ENCODE assay signal across 34 mouse cellular contexts in the genomic region with DNA sequence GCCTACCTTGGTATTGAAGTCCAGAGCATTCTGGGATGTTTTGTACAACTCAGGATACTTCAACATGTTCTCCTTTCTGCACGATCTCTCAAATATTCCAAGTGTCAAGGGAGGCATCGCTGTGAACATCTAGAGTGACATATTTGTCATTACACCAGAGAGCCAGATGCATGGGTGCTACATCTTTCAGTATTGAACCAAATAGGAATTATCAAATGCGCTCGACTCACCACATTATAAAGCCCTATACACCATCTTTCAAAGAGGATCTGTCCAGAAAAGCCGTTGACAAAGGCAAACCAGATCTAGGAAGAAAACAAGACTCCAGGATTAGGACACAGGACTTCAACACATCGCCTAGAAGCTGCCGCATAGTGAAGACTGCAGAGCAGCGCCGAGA. TPM values are rescaled to one million over a fixed set of nuclear protein-coding genes. Genes with fewer than 3 reads are reported as not detected.
"Had no signal": no experiment of that assay in that cellular context is flagged by ENCODE, and none has a peak within 500 bp of the region (broad histone marks: within the 10 kb centered on the region; RNA-seq: fewer than 3 reads in every experiment).

No protein-coding gene starts in this region.

- H3K27ac ChIP-seq: left cerebral cortex, adult 2 months; limb, embryonic 10.5 days; limb, embryonic 12.5 days; limb, embryonic 13.5 days; limb, embryonic 15.5 days; liver, embryonic 12.5 days; liver, embryonic 13.5 days; liver, embryonic 14.5 days; liver, embryonic 15.5 days; lung, embryonic 15.5 days; macrophage; midbrain, embryonic 12.5 days; midbrain, embryonic 13.5 days; neural tube, embryonic 12.5 days had no signal

- H3K4me2 ChIP-seq: limb, embryonic 12.5 days; limb, embryonic 13.5 days; limb, embryonic 15.5 days; liver, embryonic 11.5 days; liver, embryonic 12.5 days; liver, embryonic 13.5 days; liver, embryonic 15.5 days; lung, embryonic 14.5 days; lung, embryonic 15.5 days; midbrain, embryonic 12.5 days; midbrain, embryonic 13.5 days; neural tube, embryonic 12.5 days had no signal

- DNase-seq: left cerebral cortex, postnatal 4 days; liver; liver, embryonic 13.5 days; liver, postnatal 0 days; lung, adult 18-20 months; lung, adult 2 months; lung, embryonic 14.5 days; lung, postnatal 10 days; lung, postnatal 14 days; lung, postnatal 36 days; lung, postnatal 4 days; midbrain, embryonic 14.5 days had no signal

- H3K4me3 ChIP-seq: left cerebral cortex, adult 2 months; limb, embryonic 10.5 days; limb, embryonic 12.5 days; limb, embryonic 13.5 days; limb, embryonic 15.5 days; liver, embryonic 12.5 days; liver, embryonic 13.5 days; liver, embryonic 15.5 days; lung, embryonic 15.5 days; megakaryocyte, embryonic 14.5 days; midbrain, embryonic 12.5 days; midbrain, embryonic 13.5 days; myocyte; neural tube, embryonic 12.5 days had no signal

- H3K9me3 ChIP-seq: limb, embryonic 10.5 days; limb, embryonic 12.5 days; limb, embryonic 13.5 days; limb, embryonic 15.5 days; liver, embryonic 12.5 days; liver, embryonic 13.5 days; liver, embryonic 15.5 days; lung, embryonic 15.5 days; megakaryocyte, embryonic 14.5 days; midbrain, embryonic 12.5 days; midbrain, embryonic 13.5 days; neural tube, embryonic 12.5 days had no signal

- H3K36me3 ChIP-seq: limb, embryonic 10.5 days; limb, embryonic 12.5 days; limb, embryonic 13.5 days; limb, embryonic 15.5 days; lung, embryonic 15.5 days; midbrain, embryonic 12.5 days; neural tube, embryonic 12.5 days had no signal

- ATAC-seq: liver, embryonic 12.5 days; liver, postnatal 0 days; lung, postnatal 0 days; midbrain, embryonic 13.5 days; midbrain, embryonic 16.5 days had no signal

- H3K27me3 ChIP-seq: limb, embryonic 15.5 days; liver, embryonic 12.5 days; liver, embryonic 13.5 days; liver, embryonic 15.5 days; lung, embryonic 15.5 days; megakaryocyte, embryonic 14.5 days; neural tube, embryonic 12.5 days had no signal

- H3K4me1 ChIP-seq: liver, embryonic 12.5 days; liver, embryonic 13.5 days; liver, embryonic 15.5 days; lung, embryonic 15.5 days had no signal

- H3K9ac ChIP-seq: limb, embryonic 12.5 days; limb, embryonic 13.5 days; limb, embryonic 15.5 days; liver, embryonic 12.5 days; liver, embryonic 13.5 days; liver, embryonic 14.5 days; liver, embryonic 15.5 days; liver, postnatal 0 days; lung, embryonic 14.5 days; lung, embryonic 15.5 days; midbrain, embryonic 12.5 days; midbrain, embryonic 13.5 days; neural tube, embryonic 12.5 days had no signal

RNA-seq across cellular contexts. Expression of a gene that starts 52.2 kb away (rescaled TPM):
- total RNA-seq: megakaryocyte progenitor cell, adult 5-6 weeks; megakaryocyte, adult 5-6 weeks; megakaryocyte-erythroid progenitor cell, adult 5-6 weeks; monocyte, adult 5-6 weeks had no signal
- polyA plus RNA-seq: macrophage, myocyte had no signal
